Mouse (Mus musculus): ENCODE measurements around the gene Dus2. TPM values are rescaled to one million over a fixed set of nuclear protein-coding genes. Genes with fewer than 3 reads are reported as not detected.

Dus2 gene
- total RNA-seq, 4 experiments from 2014 or later = 20.5 to 23.4 (median 21.8) TPM

DNA sequence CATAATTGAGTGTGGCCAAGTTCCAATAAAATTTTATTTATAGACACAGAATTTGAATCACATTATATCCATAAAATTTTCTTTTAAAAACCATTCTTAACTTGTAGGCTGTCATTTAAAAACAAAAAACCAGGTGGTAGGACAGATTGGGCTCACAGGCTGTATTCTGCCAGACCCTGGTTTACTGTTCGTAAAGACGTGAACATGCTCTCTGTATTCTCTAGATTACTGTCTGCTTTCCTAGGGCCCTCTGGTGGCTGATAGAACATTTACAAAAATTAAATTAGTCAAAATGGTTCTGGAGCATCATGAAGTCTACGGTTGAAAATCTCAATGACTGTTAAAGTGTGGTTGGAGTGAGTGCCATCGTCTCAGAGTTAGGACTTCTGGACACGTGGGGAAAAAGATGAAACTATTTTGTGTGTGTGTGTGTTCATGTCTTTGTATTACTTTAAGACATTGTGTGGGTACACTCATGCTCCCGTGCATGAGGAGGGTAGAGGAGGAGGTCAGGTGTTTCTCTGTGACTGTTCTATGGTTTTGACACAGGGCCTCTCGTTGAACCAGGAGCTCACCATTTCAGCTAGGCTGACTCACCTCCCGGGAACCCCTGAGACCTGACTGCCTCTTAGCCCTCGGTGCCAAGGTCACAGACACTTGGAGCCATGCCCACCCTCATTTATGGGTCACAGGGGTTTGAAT, 84.2 kb downstream of the Dus2 start:
- DNase-seq (ENCODE audit: low spot score in 2 of 2) = peak in 1 of 2 experiments; percentile 64

DNA sequence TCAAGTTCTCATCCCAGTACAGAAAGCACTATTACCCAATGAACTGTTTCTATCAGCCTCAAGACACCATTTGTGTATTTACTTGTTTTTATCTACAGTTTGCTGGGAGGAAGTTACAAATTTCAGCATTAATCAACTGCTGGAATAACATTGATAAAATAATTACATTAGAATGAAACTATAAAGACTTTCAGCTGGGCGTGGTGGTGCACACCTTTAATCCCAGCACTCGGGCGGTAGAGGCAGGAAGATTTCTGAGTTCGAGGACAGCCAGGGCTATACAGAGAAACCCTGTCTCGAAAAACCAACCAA, 84.7 kb downstream of the Dus2 start:
- DNase-seq (ENCODE audit: low spot score in 2 of 2) = no peak

- DNase-seq (ENCODE audit: low spot score in 2 of 2) = no peak
Measured at GRCm38 (mm10) chr8:106076612-106077011, 85.5 kb downstream of the Dus2 start.

GRCm38 (mm10) chr8:106077452-106078067, 86.4 kb downstream of the Dus2 start:
- DNase-seq (ENCODE audit: low spot score in 2 of 2) = no peak

GRCm38 (mm10) chr8:106102321-106102720, 111.2 kb downstream of the Dus2 start:
- no peak for DNase-seq (ENCODE audit: low spot score in 2 of 2)

Small RNA genes within 50 kb of the gene (microRNA-seq; reads per million reads assigned to microRNA genes)
- gene Mir7074 = 0 to 0.25 reads per million in 2 experiments

Other genes starting within 250 kb of the Dus2 start
- gene Gfod2, start 232.7 kb upstream of the Dus2 start, total RNA-seq (2022) = 10 to 100 TPM; 17.8 to 21.3 (median 19.8) TPM
- gene Ranbp10, start 164.0 kb upstream of the Dus2 start, total RNA-seq (2022) = 10 to 100 TPM; 24.0 to 28.4 (median 26.2) TPM
- under 1 TPM in 3 of 4 experiments, not detected in 1; 0.18 to 0.49 (median 0.31) TPM for gene Tsnaxip1, start 163.6 kb upstream of the Dus2 start, total RNA-seq (2022)
- 10 to 100 TPM; 11.6 to 18.5 (median 14.0) TPM for gene Cenpt, start 138.1 kb upstream of the Dus2 start, total RNA-seq (2022)
- gene Thap11, start 136.2 kb upstream of the Dus2 start, total RNA-seq (2022) = 10 to 100 TPM; 36.4 to 39.7 (median 38.3) TPM
- 10 to 100 TPM; 12.8 to 36.2 (median 22.6) TPM for gene Nutf2, start 130.8 kb upstream of the Dus2 start, total RNA-seq (2022)
- 10 to 100 TPM; 65.0 to 72.8 (median 69.3) TPM for gene Edc4, start 110.5 kb upstream of the Dus2 start, total RNA-seq (2022)
- 1 to 10 TPM in 2 of 4 experiments, under 1 TPM in 1, not detected in 1; 0.92 to 2.9 (median 2.7) TPM for gene Nrn1l, start 97.8 kb upstream of the Dus2 start, total RNA-seq (2022)
- 1 to 10 TPM; 7.5 to 9.6 (median 9.1) TPM for gene Pskh1, start 90.9 kb upstream of the Dus2 start, total RNA-seq (2022)
- 1 to 10 TPM in 1 of 4 experiments, under 1 TPM in 3; 0.74 to 2.0 (median 0.82) TPM for gene Ctrl, start 57.5 kb upstream of the Dus2 start, total RNA-seq (2022)
- 10 to 100 TPM; 59.9 to 90.3 (median 75.5) TPM for gene Psmb10, start 52.9 kb upstream of the Dus2 start, total RNA-seq (2022)
- gene Lcat, start 48.0 kb upstream of the Dus2 start, total RNA-seq (2022) = 10 to 100 TPM; 30.9 to 47.5 (median 35.4) TPM
- gene Slc12a4, start 25.2 kb upstream of the Dus2 start, total RNA-seq (2022) = 10 to 100 TPM; 19.4 to 24.7 (median 22.1) TPM
- not detected for gene Dpep3, start 11.9 kb upstream of the Dus2 start, total RNA-seq (2022)
- not detected for gene Dpep2nb, start 14.6 kb downstream of the Dus2 start, total RNA-seq (2022)
- gene Ddx28, start 20.5 kb downstream of the Dus2 start, total RNA-seq (2022) = 10 to 100 TPM; 12.9 to 15.3 (median 13.6) TPM
- gene Nfatc3, start 67.5 kb downstream of the Dus2 start, total RNA-seq (2022) = 10 to 100 TPM; 13.0 to 14.3 (median 14.0) TPM
- under 1 TPM in 2 of 4 experiments, not detected in 2; 0.09 to 0.43 TPM for gene Esrp2, start 145.6 kb downstream of the Dus2 start, total RNA-seq (2022)
- 10 to 100 TPM; 28.2 to 36.0 (median 29.8) TPM for gene Pla2g15, start 159.1 kb downstream of the Dus2 start, total RNA-seq (2022)
- 10 to 100 TPM; 22.3 to 31.9 (median 27.5) TPM for gene Slc7a6, start 177.5 kb downstream of the Dus2 start, total RNA-seq (2022)
- 10 to 100 TPM; 22.2 to 29.7 (median 26.8) TPM for gene Slc7a6os, start 219.6 kb downstream of the Dus2 start, total RNA-seq (2022)
- 10 to 100 TPM; 32.8 to 43.7 (median 36.4) TPM for gene Prmt7, start 219.6 kb downstream of the Dus2 start, total RNA-seq (2022)

Data from layer of hippocampus, adult 8-10 months (tissue).